Mouse (Mus musculus): Measurements from ENCODE around the gene Vps9d1.
"Not testable (repeated sequence)": the region's sequence is repeated elsewhere in the genome, so short reads cannot be mapped to it uniquely, and the experiment has no call there.

Gene Vps9d1

GRCm38 (mm10) chr8:123254099-123254885 is at the start of gene Vps9d1, which contains the start of gene Zfp276:
TSS of gene Vps9d1 (minus strand) at chr8:123254348.
TSS of gene Zfp276 (plus strand) at chr8:123254195.
- DNase-seq (ENCODE audit: low read depth, low spot score) = peak; percentile 74

GRCm38 (mm10) chr8:123298301-123298700 is 44.2 kb upstream of the Vps9d1 start:
- DNase-seq (ENCODE audit: low read depth, low spot score) = no peak

DNA sequence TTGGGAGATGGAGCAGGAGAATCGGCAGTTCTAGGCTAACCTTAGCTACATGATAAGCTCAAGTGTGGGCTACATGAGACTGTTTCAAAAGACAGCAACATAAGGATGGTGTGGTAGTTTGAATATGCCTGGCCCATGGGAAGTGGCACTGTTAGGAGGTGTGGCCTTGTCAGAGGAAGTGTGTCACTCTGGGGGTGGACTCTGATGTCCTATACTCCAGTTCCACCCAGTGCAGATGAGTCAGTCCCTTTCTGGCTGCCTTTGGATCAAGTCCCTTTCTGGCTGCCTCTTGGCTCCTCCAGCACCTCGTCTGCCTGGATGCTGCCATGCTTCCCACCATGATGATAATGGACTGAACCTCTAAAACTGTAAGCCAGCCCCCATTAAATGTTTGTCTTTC is 38.6 kb upstream of the Vps9d1 start:
- DNase-seq (ENCODE audit: low read depth, low spot score) = no peak

DNA sequence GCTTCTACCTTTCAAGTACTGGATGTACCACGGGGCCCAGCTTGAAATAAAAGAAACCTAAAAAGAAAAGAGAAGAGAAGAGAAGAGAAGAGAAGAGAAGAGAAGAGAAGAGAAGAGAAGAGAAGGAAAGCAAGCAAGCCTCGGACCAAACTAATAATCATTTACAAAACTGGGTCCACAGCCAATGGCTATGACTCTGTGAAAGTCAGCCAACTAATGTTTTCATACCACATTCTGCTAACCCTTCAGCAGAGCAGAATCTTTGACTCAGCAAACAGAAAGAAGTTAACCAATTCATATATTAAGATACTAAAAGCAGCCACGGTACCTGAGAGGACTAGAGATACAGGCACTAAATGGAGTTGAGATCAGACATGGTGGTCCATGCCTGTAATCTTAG is 38.1 kb upstream of the Vps9d1 start:
- no peak for DNase-seq (ENCODE audit: low read depth, low spot score)

DNA sequence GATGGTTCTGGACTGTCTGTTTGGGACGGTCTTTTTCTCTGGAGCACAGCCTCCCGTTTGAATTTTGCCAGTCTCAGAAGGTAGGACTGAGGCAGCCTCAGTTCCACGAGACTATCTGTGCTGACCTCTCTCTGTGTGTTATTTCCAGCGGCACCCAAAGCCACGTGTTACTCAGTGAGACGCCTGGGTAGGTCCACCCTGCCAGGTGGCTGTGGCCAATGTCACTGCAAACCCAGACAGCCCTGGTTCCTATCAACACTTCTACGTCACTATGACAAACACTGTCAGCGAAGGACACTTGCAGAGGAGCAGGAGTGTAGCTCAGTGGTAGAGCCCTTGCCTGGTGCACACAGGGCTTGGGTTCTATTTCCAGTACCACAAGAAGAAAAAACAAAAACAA is 37.6 kb upstream of the Vps9d1 start:
- no peak for DNase-seq (ENCODE audit: low read depth, low spot score)

DNA sequence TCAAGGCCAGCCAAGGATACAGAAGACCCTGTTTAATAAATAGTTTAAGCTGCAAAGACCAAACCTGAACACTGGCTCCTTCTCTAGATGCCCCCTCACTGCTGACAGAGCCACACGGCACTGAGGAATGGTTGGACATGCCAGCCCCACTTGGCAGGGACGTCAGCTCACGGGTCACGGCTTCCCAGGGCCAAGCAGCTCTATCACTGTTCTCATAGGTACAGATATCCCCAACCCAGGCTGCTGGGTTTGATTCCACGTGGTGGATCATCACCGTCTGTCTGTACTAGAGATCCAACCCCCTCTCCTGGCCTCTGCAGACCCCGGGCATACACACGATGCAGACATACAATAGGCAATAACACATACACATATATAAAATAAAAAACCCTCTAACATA is 36.5 kb upstream of the Vps9d1 start:
- no peak for DNase-seq (ENCODE audit: low read depth, low spot score)

DNA sequence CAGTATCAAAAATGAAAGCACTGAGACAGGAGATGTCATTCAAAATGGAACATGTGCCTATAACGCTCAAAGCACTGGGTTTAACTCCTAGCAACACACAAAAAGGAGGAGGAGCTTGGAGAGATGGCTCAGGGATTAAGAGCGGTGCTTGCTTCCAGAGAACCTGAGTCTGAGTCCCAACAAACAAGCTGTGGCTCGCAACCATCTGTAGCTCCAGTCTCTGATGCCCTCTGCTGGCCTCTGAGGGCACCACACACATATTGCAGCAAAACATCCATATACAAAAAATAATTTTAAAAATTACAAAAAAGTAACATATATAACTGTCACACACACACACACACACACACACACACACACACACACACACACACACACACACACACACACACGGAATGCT is 36.0 kb upstream of the Vps9d1 start:
- DNase-seq (ENCODE audit: low read depth, low spot score) = no peak

DNA sequence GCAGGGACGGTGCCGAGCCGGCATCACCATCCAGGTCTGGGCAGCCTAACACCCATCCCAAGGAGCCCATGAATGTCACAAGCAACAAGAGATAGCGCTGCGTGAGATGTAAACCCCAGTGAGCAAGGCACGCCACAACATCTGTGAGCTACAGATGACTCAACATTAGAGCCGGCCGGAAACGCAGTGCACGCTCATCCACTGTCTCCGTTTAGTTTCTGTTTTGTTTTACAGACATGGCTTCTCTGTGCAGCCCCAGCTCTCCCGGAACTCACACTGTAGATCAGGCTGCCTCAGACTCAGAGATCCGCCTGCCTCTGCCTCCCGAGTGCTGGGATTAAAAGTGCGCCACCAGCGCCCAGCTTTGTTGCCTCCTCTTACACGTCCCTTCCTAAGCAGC is 33.2 kb upstream of the Vps9d1 start:
- no peak for DNase-seq (ENCODE audit: low read depth, low spot score)

- no peak for DNase-seq (ENCODE audit: low read depth, low spot score)
These were observed 30.3 kb upstream of the Vps9d1 start for GRCm38 (mm10) chr8:123284493-123284892.

DNA sequence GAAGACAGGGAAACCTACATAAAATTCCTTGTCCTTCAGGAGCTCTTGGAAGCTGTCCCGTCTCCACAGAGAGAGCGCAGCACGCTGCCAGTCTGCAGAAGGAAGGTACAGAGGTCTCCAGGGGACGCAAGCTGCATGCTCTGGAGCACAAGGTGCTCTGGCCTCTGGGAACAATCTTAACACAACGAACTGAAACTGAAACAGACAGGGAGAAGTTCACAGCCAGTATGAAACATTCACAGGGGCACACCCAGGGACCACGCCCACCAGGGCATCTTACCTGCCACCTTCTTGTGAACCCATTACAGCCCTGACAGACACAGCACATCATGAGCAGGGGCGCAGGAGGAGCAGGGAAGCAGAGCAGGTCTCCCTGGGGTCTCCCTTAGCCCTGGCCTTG is 29.8 kb upstream of the Vps9d1 start:
- no peak for DNase-seq (ENCODE audit: low read depth, low spot score)

DNA sequence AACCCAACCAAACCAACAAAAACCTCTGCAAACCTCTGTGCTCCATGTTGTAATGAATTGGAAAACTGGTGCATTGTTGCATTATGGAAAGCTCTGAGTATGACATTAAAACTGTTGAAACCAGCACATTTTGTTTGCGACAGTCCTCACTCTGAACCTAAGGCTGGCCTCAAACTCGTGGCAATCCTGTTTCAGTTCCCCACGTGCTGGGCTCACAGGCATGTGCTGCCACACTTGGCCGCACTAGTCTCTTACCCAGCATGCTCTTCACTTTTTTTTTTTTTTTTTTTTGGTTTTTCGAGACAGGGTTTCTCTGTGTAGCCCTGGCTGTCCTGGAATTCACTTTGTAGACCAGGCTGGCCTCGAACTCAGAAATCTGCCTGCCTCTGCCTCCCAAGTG is 28.8 kb upstream of the Vps9d1 start:
- DNase-seq (ENCODE audit: low read depth, low spot score) = not testable (repeated sequence)

GRCm38 (mm10) chr8:123280302-123281094 is 26.4 kb upstream of the Vps9d1 start:
- no peak for DNase-seq (ENCODE audit: low read depth, low spot score)

DNA sequence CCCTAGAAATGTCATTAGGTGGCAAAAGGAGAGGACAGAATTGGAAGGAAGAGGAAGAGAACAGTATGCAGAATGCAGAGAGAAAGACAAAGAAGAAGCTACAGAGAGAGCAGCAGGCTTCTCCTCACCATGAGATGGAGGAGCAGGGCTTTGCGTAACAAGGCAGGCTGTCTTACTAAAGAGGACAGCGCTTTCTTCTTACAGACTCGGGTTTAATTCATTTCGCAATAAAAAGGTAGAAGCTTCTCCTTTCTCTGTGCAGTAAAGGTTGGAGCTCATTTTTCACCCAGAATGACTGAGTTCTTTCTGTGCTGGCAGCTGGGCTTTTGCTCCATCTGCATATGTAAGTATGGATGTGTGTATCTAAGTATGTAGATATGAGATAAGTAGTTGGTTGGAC is 25.7 kb upstream of the Vps9d1 start:
- DNase-seq (ENCODE audit: low read depth, low spot score) = no peak

DNA sequence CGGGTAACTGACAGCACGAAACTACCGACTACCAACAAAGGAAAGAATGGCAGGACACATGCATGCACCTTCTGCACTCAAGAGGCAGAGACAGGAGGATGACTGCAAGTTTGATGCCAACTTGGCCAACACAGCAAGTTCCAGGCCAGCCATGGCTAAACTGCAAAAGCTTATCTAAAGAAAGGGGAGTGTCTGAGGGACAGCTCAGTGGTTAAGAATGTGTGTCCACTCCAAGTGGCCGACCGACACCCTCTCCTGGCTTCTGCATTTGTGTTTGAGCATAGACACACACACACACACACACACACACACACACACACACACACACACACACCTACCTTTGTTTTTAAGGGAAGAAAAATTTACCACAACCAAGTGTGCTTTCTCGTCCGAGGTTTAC is 24.3 kb upstream of the Vps9d1 start:
- no peak for DNase-seq (ENCODE audit: low read depth, low spot score)

DNA sequence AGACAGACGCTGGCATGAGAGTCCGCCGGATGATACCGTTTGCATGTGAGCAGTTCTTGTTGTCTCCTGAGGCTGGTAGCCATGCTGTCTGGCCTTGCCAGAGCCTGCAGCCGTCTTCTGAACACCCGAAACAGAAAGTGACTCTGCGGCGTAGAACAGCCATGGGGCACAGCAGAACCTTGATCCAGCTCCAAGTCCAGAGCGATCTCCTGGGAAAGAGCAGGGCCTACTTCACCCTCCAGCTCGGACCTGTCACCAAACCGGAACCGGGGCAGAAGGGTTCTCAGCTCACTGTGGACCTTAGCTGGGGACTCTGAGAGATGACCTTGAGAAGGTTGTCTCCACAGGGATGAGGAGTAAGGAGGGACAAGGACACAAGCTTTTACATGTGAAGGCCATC is 20.9 kb upstream of the Vps9d1 start:
- DNase-seq (ENCODE audit: low read depth, low spot score) = no peak

DNA sequence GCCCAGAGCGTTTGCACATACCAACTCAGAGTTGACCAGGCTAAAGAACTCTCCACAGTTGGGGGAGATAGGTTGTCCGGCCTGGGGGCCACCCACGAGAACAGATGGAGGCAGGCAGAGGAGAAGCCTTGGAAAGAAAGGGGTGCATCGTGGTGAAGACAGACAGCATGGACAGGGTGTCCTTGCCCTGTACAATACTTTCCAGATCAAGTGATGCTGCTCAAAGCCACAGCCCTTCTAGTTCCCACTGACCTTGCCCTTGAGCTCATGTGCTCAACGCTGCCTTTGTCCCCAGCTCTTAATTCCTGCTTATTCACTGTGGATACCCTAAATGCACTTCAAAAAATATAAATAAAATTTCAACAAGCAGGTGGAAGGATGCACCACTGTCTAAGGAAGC is 20.3 kb upstream of the Vps9d1 start:
- DNase-seq (ENCODE audit: low read depth, low spot score) = no peak

- no peak for DNase-seq (ENCODE audit: low read depth, low spot score)
These were observed 17.8 kb upstream of the Vps9d1 start for GRCm38 (mm10) chr8:123271901-123272300.

DNA sequence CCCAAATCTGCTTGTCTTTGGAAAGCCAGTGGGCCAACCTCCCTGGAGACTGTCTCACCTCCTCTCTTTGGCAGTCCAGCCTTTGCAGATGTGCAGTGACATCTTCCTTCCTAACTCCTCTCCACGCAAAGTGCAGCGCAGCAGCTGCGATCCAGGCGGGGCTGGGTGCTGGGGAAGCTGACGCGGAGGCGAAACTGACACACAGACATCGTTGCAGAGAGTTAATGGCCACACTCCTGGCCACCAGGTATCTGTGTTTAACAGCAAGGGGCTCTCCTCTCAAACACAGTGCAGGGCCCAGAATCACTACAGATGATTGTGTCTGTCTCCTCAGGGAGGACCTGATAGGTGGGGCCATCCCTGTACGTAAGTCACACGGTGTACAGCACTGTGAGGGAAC is 17.0 kb upstream of the Vps9d1 start:
- no peak for DNase-seq (ENCODE audit: low read depth, low spot score)

DNA sequence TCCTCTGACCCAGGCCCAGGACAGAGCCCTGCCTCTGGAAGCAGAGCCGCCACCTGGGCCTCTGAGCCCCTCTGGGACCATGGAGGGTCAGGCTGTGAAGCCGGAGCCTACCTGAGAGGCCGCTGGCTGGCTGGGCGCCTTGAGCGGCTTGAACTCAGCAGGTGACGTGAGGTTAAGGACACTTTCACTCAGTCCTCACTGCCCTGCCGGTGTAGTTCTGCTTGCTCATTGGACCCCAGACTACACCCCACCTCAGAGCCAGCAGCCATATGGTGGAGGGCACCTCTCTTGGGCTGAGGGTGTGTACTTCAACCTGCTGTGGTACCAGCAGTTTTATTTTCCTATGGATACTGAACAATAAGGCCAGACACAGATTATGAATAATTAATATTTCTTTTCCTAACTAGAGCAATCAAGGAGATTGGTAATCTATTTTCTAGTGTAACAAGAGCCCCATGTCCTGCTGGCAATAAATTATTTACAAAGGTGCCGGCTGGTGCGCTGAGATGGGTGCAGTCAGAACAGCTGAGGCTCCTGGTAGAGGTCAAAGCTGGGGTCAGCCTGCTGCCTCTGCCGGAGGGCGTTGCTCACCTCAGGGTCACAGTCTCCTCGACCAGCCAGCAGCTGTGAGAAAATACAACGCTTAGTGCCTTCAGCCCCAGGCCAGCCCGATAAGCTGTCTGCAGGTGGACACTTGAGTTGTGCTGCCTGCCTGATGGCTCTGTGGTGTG is 13.9 kb upstream of the Vps9d1 start:
- DNase-seq (ENCODE audit: low read depth, low spot score) = no peak

- DNase-seq (ENCODE audit: low read depth, low spot score) = not testable (repeated sequence)
These were observed 3.4 kb upstream of the Vps9d1 start for GRCm38 (mm10) chr8:123257593-123257992.

DNA sequence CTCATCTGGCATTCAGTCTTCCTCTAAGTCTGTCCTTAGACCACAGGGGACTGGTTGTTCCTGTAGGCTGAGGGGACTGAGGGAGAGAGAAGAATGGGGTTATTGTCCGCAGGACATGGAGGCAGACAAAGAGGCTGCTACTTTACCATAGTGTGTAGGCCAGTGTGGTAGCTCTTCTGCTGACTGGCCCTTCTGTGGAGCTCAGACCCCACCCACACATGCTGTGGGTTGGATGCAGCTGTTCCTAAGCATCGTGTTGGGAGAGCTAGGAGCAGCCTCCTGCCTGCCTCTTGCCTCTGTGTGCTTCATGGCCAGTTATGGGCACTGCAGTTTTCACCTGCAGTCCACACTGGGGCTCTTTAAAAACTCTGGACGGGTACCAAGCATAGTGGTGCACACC is 3.0 kb upstream of the Vps9d1 start:
- no peak for DNase-seq (ENCODE audit: low read depth, low spot score)

DNA sequence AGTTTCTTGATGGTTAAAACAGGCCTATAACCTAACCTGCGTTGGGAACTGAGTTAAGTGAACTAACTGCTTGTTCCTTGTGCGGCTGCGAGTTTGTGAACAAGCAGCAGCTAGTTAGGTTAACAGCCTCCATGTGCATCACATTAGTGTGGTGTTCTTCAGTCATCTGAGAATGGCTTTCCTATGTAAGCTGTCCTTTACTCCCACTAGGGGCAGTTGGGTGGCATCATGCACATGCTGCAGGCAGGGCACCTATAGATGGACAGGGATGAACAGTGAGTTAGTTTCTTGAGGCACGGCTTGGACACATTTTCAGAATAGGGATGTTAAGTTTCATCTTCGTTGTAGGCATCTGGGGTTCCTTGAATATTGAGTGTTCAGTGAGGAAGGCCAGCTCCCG is 1.0 kb upstream of the Vps9d1 start:
- DNase-seq (ENCODE audit: low read depth, low spot score) = no peak

Data from c-Kit-negative CD71-positive TER-119-positive erythroid progenitor cells, embryonic 14.5 days (primary cell).